Mouse (Mus musculus) limb, embryonic 15.5 days (tissue): ENCODE data around the gene Msmo1. TPM values are rescaled to one million over a fixed set of nuclear protein-coding genes. Genes with fewer than 3 reads are reported as not detected.

Source experiments
- ATAC-seq: fragments of 200-750 bp; cut with Nextera tagmentation; 2 replicates; pipeline ENCODE4 v1.8.0; 2017; ENCODE audit warnings: low read depth, moderate TSS enrichment; ENCODE audit not compliant: insufficient number of reproducible peaks, low FRiP score, low TSS enrichment
- H3K27ac ChIP-seq: fragments of 300-500 bp; sonication (generic); 2 replicates; pipeline ENCODE4 v1.5.1; 2015; ENCODE audit warnings: moderate library complexity, mild to moderate bottlenecking, inconsistent platforms
- H3K27me3 ChIP-seq: fragments of 300-500 bp; sonication (generic); 2 replicates; pipeline ENCODE4 v1.6.1; 2015; ENCODE audit warnings: inconsistent platforms
- H3K36me3 ChIP-seq: fragments of 300-500 bp; sonication (generic); 2 replicates; pipeline ENCODE4 v1.6.1; 2015; ENCODE audit warnings: inconsistent platforms
- H3K4me1 ChIP-seq: fragments of 300-500 bp; sonication (generic); 2 replicates; pipeline ENCODE4 v1.6.1; 2015; ENCODE audit warnings: inconsistent platforms
- H3K4me2 ChIP-seq: fragments of 300-500 bp; sonication (generic); 2 replicates; pipeline ENCODE4 v1.6.1; 2015; ENCODE audit warnings: mild to moderate bottlenecking, inconsistent platforms
- H3K4me3 ChIP-seq: fragments of 300-500 bp; sonication (generic); 2 replicates; pipeline ENCODE4 v1.5.1; 2015; ENCODE audit warnings: mild to moderate bottlenecking, inconsistent platforms
- H3K9ac ChIP-seq: fragments of 300-500 bp; sonication (generic); 2 replicates; pipeline ENCODE4 v1.6.1; 2015; ENCODE audit warnings: inconsistent platforms
- H3K9me3 ChIP-seq: fragments of 300-500 bp; sonication (generic); 2 replicates; pipeline ENCODE4 v1.6.1; 2016; ENCODE audit warnings: inconsistent platforms
- WGBS: fragments of 180-500 bp; shearing (Covaris S2); methylation state at CpG from one replicate; pipeline ENCODE4 v1.1.7; 2015; 5-methylcytosine and 5-hydroxymethylcytosine counted together
- polyA plus RNA-seq: library from polyadenylated mRNA; unstranded; fragments of >200 nt; fragmentation: Nextera tagmentation; extraction: Ambion mirVana; gene quantifications from 2 replicates; pipeline ENCODE4 v1.2.1, GENCODE M21; 2015

Gene Msmo1
- polyA plus RNA-seq, 1 experiment from 2014 or later: 95.2 TPM

DNA sequence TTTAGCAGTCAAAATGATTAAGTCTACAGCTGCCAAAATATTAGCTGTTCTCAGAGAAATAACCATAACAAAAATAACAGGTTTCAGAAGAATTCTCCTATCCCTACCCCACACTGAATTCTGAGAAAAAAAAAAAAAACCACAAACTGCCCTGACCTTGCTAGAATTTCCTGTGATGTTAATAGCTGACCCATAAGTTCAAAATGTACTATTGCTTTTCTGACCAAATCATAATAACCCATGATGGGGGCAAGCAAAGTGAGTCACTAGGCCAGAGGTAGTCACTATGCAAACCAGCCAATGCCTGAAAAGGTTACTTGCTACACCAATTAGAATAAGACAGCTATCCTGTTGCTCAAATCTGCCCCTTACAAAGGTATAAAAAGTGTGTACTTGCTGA, 26.1 kb downstream of the Msmo1 start:
- H3K9ac ChIP-seq: no peak overlapping the region
- H3K4me2 ChIP-seq: no peak overlapping the region
- no peak overlapping the region for H3K4me3 ChIP-seq
- H3K36me3 ChIP-seq: no peaks in the 10 kb centered on the region
- H3K9me3 ChIP-seq: no peaks in the 10 kb centered on the region
- no peaks in the 10 kb centered on the region for H3K4me1 ChIP-seq
- H3K27ac ChIP-seq: no peak overlapping the region
- no peaks in the 10 kb centered on the region for H3K27me3 ChIP-seq
- ATAC-seq: no peak

DNA sequence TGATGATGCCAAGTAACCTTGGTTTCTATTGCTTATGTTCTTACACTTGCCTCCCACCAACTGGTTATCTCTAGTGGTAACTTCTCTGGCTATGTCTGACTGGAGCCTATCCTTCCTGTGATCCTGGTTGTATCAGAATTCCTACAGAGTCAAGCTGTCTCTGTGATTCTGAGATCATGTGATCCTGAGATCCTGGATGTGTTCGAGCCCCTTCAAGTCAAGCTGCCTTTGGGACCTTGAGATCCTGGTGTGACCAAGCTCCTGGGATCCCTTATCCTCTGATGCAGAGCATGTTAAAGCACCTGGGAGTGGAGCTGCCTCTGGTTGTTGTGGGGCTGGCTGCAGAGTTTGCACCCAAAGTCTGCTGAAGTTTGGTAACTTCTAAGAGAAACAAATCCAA, 30.4 kb downstream of the Msmo1 start:
- no peak for ATAC-seq
- H3K27me3 ChIP-seq: no peaks in the 10 kb centered on the region
- no peak overlapping the region for H3K9ac ChIP-seq
- no peaks in the 10 kb centered on the region for H3K4me1 ChIP-seq
- H3K4me2 ChIP-seq: no peak overlapping the region
- no peak overlapping the region for H3K4me3 ChIP-seq
- no peaks in the 10 kb centered on the region for H3K36me3 ChIP-seq
- H3K27ac ChIP-seq: no peak overlapping the region
- WGBS: 82% methylated on average over 1 of the region's 1 CpGs
- no peaks in the 10 kb centered on the region for H3K9me3 ChIP-seq

DNA sequence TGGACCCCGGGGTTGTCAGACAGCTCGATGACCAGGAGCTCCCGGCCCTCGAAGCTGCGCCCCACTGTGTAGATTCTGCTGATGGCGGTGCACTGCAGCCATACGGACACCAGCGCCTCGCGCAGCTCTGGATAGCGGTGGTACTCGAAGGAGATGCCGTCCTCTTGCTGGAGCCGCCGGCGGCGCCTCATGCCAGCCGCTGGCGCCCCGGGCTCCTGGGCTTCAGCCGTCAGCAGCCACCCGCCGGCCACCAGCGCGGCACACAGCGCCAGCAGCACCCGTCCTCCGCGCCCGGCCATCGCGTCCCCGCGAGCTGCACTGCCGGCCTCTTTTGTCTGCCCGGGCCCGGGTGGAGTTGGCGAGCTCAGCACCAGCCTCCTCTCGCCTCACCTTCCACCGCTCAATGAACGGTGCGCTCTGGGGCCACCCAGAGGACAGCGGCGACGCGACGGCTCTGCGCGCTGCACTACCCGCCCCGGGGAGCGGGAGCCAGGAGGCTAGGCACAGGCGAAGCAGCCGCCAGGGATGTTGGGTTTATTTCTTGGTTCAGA, 40.9 kb downstream of the Msmo1 start, which contains the start of gene Cpe:
Gene Cpe (minus strand): TSS at position 404 of the 551 bp plus-strand sequence.
- H3K4me2 ChIP-seq: peak within 1 kb of the TSS; percentile 89
- ATAC-seq: peak; percentile 92
- H3K4me1 ChIP-seq: peaks cover 8% of the 10 kb centered on the region
- H3K27me3 ChIP-seq: no peaks in the 10 kb centered on the region
- no peaks in the 10 kb centered on the region for H3K36me3 ChIP-seq
- peak within 1 kb of the TSS; percentile 69 for H3K4me3 ChIP-seq
- H3K9ac ChIP-seq: peak within 1 kb of the TSS; percentile 71
- WGBS: under 1% methylated on average over 54 of the region's 54 CpGs
- no peaks in the 10 kb centered on the region for H3K9me3 ChIP-seq
- H3K27ac ChIP-seq: peak within 1 kb of the TSS; percentile 84

DNA sequence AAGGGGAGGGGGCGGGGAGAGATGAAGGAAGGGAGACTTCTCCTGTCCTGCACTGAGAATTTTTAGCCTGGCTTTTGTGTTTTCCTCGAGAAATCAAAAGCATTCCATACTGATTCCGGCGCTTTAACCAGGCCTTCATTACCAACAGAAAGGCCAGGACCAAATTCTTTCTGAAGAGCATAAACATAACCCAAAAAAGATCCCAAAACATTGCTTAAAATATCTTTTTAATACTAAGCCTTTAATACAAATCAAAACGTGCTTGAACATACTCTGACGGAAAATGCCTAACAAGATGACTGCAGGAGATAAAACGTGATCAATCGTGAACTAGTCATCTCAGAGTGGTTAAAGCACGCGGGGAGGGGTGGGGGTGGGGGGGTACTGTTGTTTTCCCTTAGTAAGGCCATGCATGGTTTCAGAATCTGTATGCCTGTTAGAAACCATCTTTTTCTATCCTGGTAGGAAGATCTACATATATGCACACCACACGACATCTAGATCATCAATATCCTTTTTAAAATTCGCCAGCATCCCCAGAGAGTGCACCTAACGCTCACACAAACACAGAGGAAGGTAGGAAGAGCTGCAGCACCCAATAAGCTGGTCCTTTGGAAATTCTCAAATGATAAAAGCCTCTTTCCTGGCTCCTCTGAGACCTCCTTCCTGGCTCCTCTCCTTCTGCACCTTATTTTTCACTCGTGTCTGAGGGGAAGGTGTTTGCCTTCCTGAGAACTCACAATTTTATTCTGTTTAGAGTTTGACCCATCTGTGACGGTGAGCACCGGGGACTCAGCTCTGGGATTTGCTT, 41.8 kb downstream of the Msmo1 start:
- Histone ChIP-seq H3K9ac (peak overlapping the region; percentile 71; the same call in 1 of the 2 replicates), H3K36me3 (no peaks in the 10 kb centered on the region), H3K27me3 (no peaks in the 10 kb centered on the region), H3K9me3 (no peaks in the 10 kb centered on the region), H3K27ac (no peak overlapping the region), H3K4me3 (peak overlapping the region; percentile 69), H3K4me2 (peak overlapping the region; percentile 89), H3K4me1 (peaks cover 8% of the 10 kb centered on the region)
- WGBS: 13% methylated on average over 16 of the region's 16 CpGs
- ATAC-seq: no peak

DNA sequence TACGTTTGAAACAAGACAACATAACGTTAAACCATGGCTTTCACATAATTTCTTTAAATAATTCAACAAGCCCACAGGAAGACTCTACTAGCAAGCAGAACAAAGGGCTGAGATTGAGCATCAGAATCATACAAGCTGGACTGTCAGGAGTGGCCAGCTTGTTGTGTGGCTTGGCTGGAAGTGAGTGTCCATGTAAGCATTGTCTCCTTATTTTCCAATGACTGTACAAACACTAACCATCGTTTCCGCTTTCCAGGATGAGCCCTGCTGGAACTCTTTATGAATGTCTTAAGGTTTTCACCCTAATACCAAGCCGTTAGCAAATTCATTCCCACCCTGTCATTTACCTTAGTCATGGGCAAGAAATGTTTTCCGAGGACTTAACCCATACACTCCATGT, 42.7 kb downstream of the Msmo1 start:
- Histone ChIP-seq H3K4me1 (peaks cover 11% of the 10 kb centered on the region), H3K27me3 (no peaks in the 10 kb centered on the region), H3K4me2 (no peak overlapping the region; the same call in 1 of the 2 replicates), H3K9me3 (no peaks in the 10 kb centered on the region), H3K36me3 (no peaks in the 10 kb centered on the region), H3K4me3 (0 out of 2 replicates have a peak overlapping the region, but pooled peaks have one; percentile 3), H3K9ac (no peak overlapping the region), H3K27ac (no peak overlapping the region)
- WGBS: 73% methylated on average over 6 of the region's 6 CpGs
- ATAC-seq: no peak

DNA sequence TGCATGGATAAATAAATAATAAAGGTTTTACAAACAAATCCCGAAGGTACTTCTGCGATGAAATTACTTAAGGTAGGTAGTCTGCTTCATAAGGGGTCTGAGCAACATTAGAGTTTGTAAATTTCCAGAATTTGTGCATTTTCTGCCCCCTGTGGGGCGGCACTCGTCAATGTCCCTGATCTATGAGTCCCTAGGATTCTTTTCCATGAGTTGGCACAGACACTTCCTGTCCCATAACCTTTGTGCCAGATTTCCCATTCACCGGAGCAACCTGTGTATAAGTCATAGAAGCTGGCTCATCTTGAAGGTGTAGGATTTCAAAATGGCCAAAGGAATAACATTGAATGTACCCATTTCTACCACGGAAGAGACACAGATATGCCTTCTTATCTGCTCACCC, 43.3 kb downstream of the Msmo1 start:
- H3K36me3 ChIP-seq: no peaks in the 10 kb centered on the region
- H3K9ac ChIP-seq: no peak overlapping the region
- H3K4me2 ChIP-seq: no peak overlapping the region

DNA sequence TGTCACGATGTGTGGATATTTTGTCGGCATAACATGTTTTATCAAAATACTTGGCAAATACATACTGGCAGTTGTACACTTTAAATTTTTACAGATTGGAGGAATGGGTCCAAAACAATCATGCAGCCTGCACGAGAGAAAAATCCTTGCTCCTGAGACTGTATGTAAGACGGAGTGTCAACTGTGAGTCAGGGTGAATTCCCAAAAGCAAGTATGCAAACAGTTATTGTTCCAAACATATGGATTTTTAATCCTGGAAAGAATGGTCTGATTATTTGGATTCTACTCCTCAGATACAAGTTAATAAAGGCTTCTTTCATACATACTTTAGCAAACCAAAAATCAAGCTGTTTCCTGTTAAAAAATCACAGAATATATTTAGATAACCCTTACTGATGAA, 44.9 kb downstream of the Msmo1 start:
- Histone ChIP-seq H3K9ac (no peak overlapping the region), H3K9me3 (no peaks in the 10 kb centered on the region), H3K27ac (no peak overlapping the region), H3K4me3 (no peak overlapping the region), H3K4me1 (peaks cover 11% of the 10 kb centered on the region), H3K27me3 (no peaks in the 10 kb centered on the region), H3K4me2 (no peak overlapping the region), H3K36me3 (no peaks in the 10 kb centered on the region)
- ATAC-seq: no peak
- 55% methylated on average over 4 of the region's 4 CpGs for WGBS

More for the DNA sequence above, 43.3 kb downstream of the Msmo1 start:
- peaks cover 11% of the 10 kb centered on the region for H3K4me1 ChIP-seq
- no peaks in the 10 kb centered on the region for H3K27me3 ChIP-seq
- 79% methylated on average over 6 of the region's 6 CpGs for WGBS
- H3K9me3 ChIP-seq: no peaks in the 10 kb centered on the region
- no peak overlapping the region for H3K4me3 ChIP-seq
- H3K27ac ChIP-seq: no peak overlapping the region
- no peak for ATAC-seq

DNA sequence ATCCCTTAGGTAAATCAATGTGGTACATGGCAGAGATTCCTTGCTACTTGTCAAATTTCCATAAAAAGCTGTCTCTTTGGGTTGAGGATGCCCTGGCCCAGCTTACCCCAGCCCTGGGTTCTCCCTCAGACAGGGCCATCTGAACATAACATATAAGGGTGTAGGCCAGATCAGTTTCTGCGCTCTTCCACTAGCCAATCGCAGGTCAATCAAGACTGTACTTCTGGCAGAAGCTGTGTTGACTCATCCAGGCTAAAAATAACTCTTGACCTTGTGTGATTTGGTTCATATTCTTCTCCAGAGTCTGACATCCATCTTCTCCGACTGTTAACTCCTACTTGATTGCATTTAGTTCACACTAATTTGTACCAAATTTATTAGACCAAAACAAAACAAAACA, 45.4 kb downstream of the Msmo1 start:
- Histone ChIP-seq H3K27ac (no peak overlapping the region), H3K36me3 (no peaks in the 10 kb centered on the region), H3K9ac (no peak overlapping the region), H3K27me3 (no peaks in the 10 kb centered on the region), H3K9me3 (no peaks in the 10 kb centered on the region), H3K4me2 (no peak overlapping the region), H3K4me1 (peaks cover 10% of the 10 kb centered on the region), H3K4me3 (no peak overlapping the region)
- ATAC-seq: no peak
- 74% methylated on average over 3 of the region's 3 CpGs for WGBS

DNA sequence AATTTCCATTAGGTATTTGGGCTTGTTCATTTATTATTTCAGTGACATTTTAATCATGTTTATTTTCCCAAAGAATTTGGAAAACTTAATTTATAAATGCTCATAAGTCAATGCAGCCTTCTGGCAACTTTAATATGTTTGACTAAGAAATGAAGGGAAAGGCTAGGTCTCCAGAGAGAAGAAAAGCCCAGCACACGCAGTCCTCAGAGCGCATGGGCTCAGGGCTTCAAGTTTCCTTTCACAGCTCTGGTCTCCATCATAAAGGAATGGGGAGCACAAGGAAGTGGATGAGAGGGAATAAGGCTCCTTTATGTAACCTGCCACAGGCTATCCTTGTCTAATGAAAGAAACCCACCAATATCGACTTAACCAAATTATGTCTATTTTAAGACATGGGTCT, 51.1 kb downstream of the Msmo1 start:
- ATAC-seq: 0 out of 2 replicates have a peak, but pooled peaks have one; percentile 44
- 49% methylated on average over 3 of the region's 3 CpGs for WGBS
- Histone ChIP-seq H3K27ac (no peak overlapping the region), H3K4me1 (0 out of 2 replicates have a peak, but pooled peaks cover 3% of the 10 kb centered on the region), H3K27me3 (no peaks in the 10 kb centered on the region), H3K9me3 (no peaks in the 10 kb centered on the region), H3K4me3 (no peak overlapping the region), H3K36me3 (no peaks in the 10 kb centered on the region), H3K9ac (no peak overlapping the region), H3K4me2 (no peak overlapping the region)

DNA sequence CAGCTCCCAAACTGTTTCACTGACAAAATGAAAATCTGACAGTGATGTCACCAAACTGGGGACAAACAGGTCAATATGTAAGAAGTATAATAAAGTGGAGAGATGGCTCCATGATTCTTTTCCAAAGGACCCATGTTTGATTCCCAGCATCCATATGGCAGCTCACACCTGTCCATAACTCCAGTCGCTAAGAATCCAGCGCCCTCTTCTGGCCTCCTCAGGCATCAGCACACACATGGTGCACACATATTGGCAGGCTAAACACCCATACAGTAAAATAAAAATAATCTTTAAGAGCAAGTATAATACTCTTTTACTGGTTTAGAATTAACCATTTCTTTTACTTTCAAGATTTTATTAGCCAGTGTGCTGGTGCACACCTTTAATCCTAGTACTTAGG, 57.2 kb downstream of the Msmo1 start:
- no peak for ATAC-seq
- Histone ChIP-seq H3K27ac (no peak overlapping the region), H3K4me3 (no peak overlapping the region), H3K4me2 (no peak overlapping the region), H3K36me3 (no peaks in the 10 kb centered on the region), H3K9ac (no peak overlapping the region), H3K9me3 (no peaks in the 10 kb centered on the region), H3K4me1 (peaks cover 4% of the 10 kb centered on the region; the same call in 1 of the 2 replicates), H3K27me3 (no peaks in the 10 kb centered on the region)
- 71% methylated on average over 2 of the region's 2 CpGs for WGBS

DNA sequence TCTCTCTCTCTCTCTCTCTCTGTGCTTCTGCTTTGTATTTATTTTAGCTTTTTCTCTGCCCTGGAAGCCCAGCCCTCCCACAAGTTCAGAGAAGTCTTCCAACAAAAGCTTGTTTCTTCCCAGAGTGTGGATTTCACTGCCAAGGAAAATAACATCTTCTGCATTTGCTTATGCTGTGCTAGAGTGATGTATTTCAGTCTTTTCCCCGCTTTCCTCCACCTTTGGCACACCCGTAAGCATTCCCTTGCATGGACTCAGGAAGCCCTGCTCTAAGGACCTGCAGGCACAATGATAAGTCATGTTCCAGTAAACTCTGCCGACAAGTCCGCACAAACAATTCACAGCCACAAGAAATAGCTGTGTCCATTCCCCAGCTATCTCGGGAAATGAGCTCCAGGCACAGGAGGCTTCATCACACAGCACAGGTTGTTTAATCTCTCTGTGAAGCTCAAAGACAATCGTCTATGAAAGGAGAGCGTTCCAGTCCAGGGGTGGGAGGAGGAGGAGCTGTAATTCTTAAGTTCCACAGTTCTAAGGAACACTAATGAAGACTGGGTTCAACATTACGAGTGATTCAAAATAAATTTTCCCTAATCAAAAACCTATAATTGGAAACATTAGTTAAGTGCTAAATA, 58.5 kb downstream of the Msmo1 start:
- 49% methylated on average over 8 of the region's 8 CpGs for WGBS
- H3K36me3 ChIP-seq: no peaks in the 10 kb centered on the region
- no peak overlapping the region for H3K4me2 ChIP-seq
- H3K27me3 ChIP-seq: no peaks in the 10 kb centered on the region
- H3K9me3 ChIP-seq: no peaks in the 10 kb centered on the region
- H3K27ac ChIP-seq: peak overlapping the region; percentile 24; the same call in 1 of the 2 replicates
- H3K9ac ChIP-seq: no peak overlapping the region
- peaks cover 4% of the 10 kb centered on the region; the same call in 1 of the 2 replicates for H3K4me1 ChIP-seq
- H3K4me3 ChIP-seq: no peak overlapping the region
- no peak for ATAC-seq

DNA sequence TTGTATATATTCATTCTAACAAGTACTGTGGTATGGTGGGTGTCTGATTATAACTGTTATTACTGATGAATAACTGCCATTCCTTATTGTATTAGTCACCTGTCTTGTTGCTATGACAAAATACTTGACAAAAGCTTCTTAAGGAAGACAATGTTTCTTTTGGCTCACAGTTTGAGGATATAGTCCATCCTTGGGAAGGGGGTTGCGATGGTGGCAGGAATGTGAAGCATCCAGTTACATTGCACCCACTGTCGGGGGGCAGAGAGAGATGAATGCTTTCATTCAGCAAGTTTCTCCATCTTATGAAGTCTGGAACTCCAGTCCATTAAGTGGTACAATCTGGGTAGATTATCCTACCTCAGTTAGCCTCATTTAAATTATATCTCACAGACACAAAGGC, 60.7 kb downstream of the Msmo1 start:
- Histone ChIP-seq H3K9me3 (no peaks in the 10 kb centered on the region), H3K4me2 (no peak overlapping the region), H3K9ac (no peak overlapping the region), H3K4me3 (no peak overlapping the region), H3K4me1 (peaks cover 4% of the 10 kb centered on the region; the same call in 1 of the 2 replicates), H3K36me3 (no peaks in the 10 kb centered on the region), H3K27me3 (no peaks in the 10 kb centered on the region), H3K27ac (no peak overlapping the region)
- ATAC-seq: no peak
- WGBS: 63% methylated on average over 2 of the region's 2 CpGs
